Mouse (Mus musculus) mammary gland, adult 2 months (tissue): Measurements from ENCODE around the gene Hinfp. TPM values are rescaled to one million over a fixed set of nuclear protein-coding genes. Genes with fewer than 3 reads are reported as not detected.

Source experiments
- polyA plus RNA-seq: library from polyadenylated mRNA; depleted of rRNA; stranded (reverse); fragments of >200 nt; gene quantifications from 2 replicates; pipeline ENCODE4 v1.2.3, GENCODE M21; 2012; ENCODE audit warnings: low replicate concordance; rRNA removed

The Hinfp gene
- 25.9 and 36.6 TPM in 2 replicates for polyA plus RNA-seq

GRCm38 (mm10) chr9:44305466-44306079 lies at the start of gene Hinfp:
Gene Hinfp, minus strand, starts transcription at chr9:44305671.

GRCm38 (mm10) chr9:44343781-44344421 lies 38.4 kb upstream of the Hinfp start, which contains the start of gene Hmbs:
Gene Hmbs, minus strand, starts transcription at chr9:44344228.

GRCm38 (mm10) chr9:44334396-44335330 lies 29.2 kb upstream of the Hinfp start, which contains the start of gene H2afx:
Gene H2afx, plus strand, starts transcription at chr9:44334694.

GRCm38 (mm10) chr9:44325768-44326370 lies 20.4 kb upstream of the Hinfp start, which contains the start of gene Dpagt1:
Gene Dpagt1, plus strand, starts transcription at chr9:44326019.

GRCm38 (mm10) chr9:44319887-44320798 lies 14.7 kb upstream of the Hinfp start, which contains the start of gene C2cd2l:
Gene C2cd2l, minus strand, starts transcription at chr9:44320285.

DNA sequence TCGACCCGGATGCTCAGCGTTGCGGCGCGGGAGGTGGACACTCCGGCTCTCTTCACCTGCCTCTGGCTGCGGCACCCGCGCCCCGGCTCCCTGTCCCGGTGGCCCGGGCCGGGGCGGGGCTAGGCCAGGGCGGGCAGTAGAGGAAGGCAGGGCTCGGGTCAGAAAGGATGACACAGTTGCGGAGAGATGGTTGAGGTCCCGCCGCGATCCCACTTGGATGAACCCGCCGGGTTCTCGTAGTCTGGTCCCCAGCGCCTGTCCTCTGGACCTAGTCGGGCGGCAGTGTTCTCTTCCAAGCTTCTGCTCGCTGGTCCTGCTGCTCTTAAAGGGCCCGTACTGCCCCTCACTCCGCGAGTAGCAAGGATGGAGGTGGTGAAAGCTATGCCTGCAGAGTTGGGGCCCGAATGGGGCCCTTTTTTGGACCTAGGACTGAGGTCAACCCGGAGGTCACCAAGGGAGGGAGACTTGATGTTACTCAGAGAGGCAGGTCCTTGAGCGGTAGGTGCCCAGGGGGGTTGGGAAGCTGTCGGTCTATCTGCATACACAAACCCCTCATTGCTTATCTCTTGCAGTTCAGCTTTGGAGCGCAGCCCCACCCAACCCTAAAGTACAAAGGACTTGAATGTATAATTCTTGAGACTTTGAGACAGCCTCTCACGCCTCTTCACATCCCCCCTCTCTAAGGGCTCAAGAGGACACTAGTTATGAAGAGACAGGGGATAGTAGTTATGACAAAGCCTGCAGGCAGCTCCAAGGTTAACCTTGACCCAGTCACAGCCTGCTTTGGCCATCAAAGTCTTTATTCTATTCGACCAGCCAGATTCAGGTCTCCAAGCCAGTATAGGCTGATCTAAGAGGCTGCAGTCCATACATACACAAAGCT lies 17.2 kb downstream of the Hinfp start, which contains the start of gene Abcg4:
Gene Abcg4 (minus strand): TSS at position 540 of the 883 bp plus-strand sequence.

GRCm38 (mm10) chr9:44268432-44268831 lies 37.0 kb downstream of the Hinfp start, which contains the start of gene Nlrx1:
Gene Nlrx1, minus strand, starts transcription at chr9:44268599.

DNA sequence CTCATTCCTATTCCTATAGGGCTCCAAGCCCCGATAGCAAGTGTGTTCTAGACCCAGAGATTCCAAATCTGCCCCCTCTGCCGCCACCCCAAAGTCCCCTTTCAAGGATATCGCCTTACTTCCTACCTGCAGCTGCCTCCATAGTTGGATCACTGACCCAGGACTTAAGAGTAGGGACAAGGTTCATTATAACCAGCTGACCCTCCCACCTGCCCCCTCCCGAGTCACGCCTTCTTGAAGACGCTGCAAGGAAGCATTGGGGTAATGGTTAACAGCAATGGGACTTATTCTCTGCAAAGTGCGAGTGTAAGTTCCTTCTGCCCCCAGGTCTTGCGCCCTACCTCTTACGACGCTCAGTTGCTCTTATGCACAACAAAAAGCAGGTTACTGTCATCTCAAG lies 54.2 kb downstream of the Hinfp start, which contains the start of gene Pdzd3:
Gene Pdzd3 (minus strand): TSS at position 158 of the 400 bp plus-strand sequence.

Other genes with a start within 250 kb of the Hinfp start
- 7.0 and 24.7 TPM in 2 replicates for gene Usp2, start 238.7 kb downstream of the Hinfp start, polyA plus RNA-seq
- gene Mfrp, start 203.9 kb downstream of the Hinfp start, polyA plus RNA-seq = 0.14 TPM in 1 of 2 replicates, not detected in the other
- gene C1qtnf5, start 198.4 kb downstream of the Hinfp start, polyA plus RNA-seq = 24.0 and 37.0 TPM in 2 replicates
- 0.11 and 0.96 TPM in 2 replicates for gene Gm49380, start 192.2 kb downstream of the Hinfp start, polyA plus RNA-seq
- gene Rnf26, start 192.2 kb downstream of the Hinfp start, polyA plus RNA-seq = 28.7 and 45.0 TPM in 2 replicates
- gene Mcam, start 171.2 kb downstream of the Hinfp start, polyA plus RNA-seq = 88.8 and 131 TPM in 2 replicates
- 16.5 and 18.5 TPM in 2 replicates for gene Cbl, start 71.6 kb downstream of the Hinfp start, polyA plus RNA-seq
- gene Ccdc153, start 65.0 kb downstream of the Hinfp start, polyA plus RNA-seq = not detected in 2 replicates
- gene Pdzd3, start 54.2 kb downstream of the Hinfp start, polyA plus RNA-seq = 0.18 and 0.29 TPM in 2 replicates
- gene Nlrx1, start 37.1 kb downstream of the Hinfp start, polyA plus RNA-seq = 23.6 and 24.3 TPM in 2 replicates
- gene Abcg4, start 17.1 kb downstream of the Hinfp start, polyA plus RNA-seq = 4.3 and 5.5 TPM in 2 replicates
- 59.1 and 101 TPM in 2 replicates for gene C2cd2l, start 14.6 kb upstream of the Hinfp start, polyA plus RNA-seq
- 54.1 and 77.4 TPM in 2 replicates for gene Dpagt1, start 20.3 kb upstream of the Hinfp start, polyA plus RNA-seq
- 39.0 and 130 TPM in 2 replicates for gene H2afx, start 29.0 kb upstream of the Hinfp start, polyA plus RNA-seq
- gene Hmbs, start 38.6 kb upstream of the Hinfp start, polyA plus RNA-seq = 41.3 and 52.7 TPM in 2 replicates
- 26.4 and 29.7 TPM in 2 replicates for gene Vps11, start 56.0 kb upstream of the Hinfp start, polyA plus RNA-seq
- 31.4 and 39.4 TPM in 2 replicates for gene Hyou1, start 73.8 kb upstream of the Hinfp start, polyA plus RNA-seq
- gene Slc37a4, start 91.2 kb upstream of the Hinfp start, polyA plus RNA-seq = 34.7 and 86.3 TPM in 2 replicates
- 108 and 225 TPM in 2 replicates for gene Rps25, start 101.5 kb upstream of the Hinfp start, polyA plus RNA-seq
- gene Trappc4, start 101.9 kb upstream of the Hinfp start, polyA plus RNA-seq = 51.8 and 55.7 TPM in 2 replicates
- gene Ccdc84, start 112.9 kb upstream of the Hinfp start, polyA plus RNA-seq = 33.4 and 39.0 TPM in 2 replicates
- 0.22 TPM in 1 of 2 replicates, not detected in the other for gene Foxr1, start 135.5 kb upstream of the Hinfp start, polyA plus RNA-seq
- 20.9 and 24.8 TPM in 2 replicates for gene Upk2, start 149.3 kb upstream of the Hinfp start, polyA plus RNA-seq
- 47.0 and 115 TPM in 2 replicates for gene Bcl9l, start 177.2 kb upstream of the Hinfp start, polyA plus RNA-seq